Mouse (Mus musculus) c-Kit-negative CD71-positive TER-119-positive erythroid progenitor cells, embryonic 14.5 days (primary cell): ENCODE data around the gene Nipsnap2.
"Not testable (repeated sequence)": the region's sequence is repeated elsewhere in the genome, so short reads cannot be mapped to it uniquely, and the experiment has no call there.

ENCODE experiments used
- DNase-seq: peaks from one replicate; pipeline ENCODE4 v3.0.0-alpha.2; 2013; ENCODE audit warnings: low read depth, low spot score

Gene Nipsnap2

GRCm38 (mm10) chr5:129724834-129725773 lies at the start of gene Nipsnap2:
Nipsnap2 (plus strand) TSS chr5:129725063.
- peak; percentile 72 for DNase-seq

DNA sequence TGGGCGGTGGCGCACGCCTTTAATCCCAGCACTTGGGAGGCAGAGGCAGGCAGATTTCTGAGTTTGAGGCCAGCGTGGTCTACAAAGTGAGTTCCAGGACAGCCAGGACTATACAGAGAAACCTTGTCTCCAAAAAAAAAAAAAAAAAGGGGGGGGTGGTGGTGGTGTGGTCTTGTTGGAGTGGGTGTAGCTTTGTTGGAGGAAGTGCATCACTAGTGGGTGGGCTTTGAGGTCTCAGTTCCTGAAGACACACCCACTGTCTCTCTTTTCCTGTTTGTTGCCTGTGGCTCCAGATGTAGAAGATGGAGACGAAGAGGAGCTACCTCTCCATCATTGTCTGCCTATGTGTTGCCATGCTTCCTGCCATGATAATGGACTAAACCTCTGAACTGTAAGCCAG lies 39.7 kb upstream of the Nipsnap2 start:
- DNase-seq: not testable (repeated sequence)

DNA sequence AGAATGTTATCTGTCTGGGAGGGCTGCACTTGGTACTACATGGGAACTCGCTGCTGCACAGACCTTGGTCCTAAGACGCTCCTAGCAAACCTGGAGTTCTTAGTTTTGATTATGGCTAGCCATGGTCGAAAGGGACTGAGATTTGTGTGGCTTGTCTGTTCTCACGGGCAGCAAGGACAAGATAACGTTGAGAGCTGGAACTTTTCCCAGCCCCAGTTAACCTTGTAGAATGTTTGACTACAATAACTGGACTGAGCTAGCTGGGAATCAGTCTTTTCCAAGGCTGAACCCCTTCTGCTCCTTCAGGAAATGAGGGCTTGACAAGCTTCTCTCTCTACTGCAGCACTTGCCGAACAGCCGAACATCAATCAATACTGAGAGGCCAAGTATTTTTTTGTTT lies 37.2 kb upstream of the Nipsnap2 start:
- no peak for DNase-seq

- no peak for DNase-seq
These were observed 34.3 kb upstream of the Nipsnap2 start for GRCm38 (mm10) chr5:129690528-129690927.

DNA sequence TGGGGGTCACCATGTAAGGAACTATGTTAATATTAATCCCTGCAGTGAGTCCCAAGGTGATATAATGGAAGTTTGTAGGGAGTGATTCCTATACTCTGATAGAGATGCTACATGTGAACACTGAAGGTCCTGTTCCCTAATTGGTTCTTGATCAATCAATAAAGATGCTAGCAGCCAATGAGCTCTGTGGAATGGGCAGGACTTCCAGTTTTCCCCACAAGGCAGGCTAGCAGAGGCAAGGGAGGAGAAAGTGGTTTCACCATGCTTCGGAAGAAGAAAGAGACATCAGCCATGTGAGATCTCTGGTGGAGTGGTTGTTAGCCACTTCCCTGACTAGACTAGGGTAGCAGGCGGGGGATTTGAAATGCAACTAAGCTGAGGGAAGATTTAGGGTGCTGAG lies 24.4 kb upstream of the Nipsnap2 start:
- no peak for DNase-seq

DNA sequence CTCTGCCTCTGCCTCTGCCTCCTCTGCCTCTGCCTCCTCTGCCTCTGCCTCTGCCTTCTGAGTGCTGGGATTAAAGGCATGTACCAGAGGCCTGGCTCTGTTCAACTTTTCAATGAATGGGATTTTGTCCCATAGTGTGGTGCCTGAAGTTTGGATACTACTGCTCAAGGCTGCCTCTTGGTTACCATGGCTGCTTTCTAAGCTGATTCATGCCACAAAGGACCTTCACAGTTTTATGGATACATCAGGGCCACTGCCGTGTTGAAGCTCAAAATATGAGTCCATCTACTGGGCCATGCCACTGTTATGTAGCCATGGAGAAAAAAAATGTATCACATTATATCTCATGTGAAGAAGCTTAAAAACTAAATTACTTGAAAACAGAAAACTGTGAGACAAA lies 23.2 kb upstream of the Nipsnap2 start:
- no peak for DNase-seq

GRCm38 (mm10) chr5:129703368-129703767 lies 21.5 kb upstream of the Nipsnap2 start:
- no peak for DNase-seq

- DNase-seq: no peak
These were observed 16.5 kb upstream of the Nipsnap2 start, which contains the start of gene Sept14 for GRCm38 (mm10) chr5:129708412-129708811. Sept14 (minus strand) TSS chr5:129708512.

DNA sequence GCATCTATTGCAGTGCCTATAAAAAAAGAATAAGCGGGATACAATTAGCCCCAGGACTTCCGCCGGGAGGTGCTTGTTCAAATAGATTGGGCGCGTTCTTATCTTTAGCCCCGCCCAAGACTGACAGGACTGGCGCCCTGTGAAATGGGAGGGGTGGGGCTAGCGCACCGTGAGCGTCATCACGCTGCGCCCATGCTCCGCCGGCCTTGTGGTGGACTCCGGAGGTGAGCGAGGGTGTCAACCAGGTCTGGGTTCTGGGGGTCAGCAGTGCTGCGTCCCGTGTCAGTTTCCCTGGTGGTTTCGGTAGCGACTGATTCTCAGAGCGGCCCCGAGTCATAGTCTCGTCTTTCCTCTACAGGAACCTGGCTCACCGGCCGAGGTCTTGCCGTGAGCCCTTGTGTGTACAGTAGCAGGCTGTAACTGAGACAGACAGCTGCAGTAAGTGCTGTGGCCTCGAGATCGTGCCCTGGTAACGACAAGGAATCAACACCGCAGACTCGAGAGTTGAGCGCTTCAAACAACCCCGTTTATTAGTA lies 9.5 kb upstream of the Nipsnap2 start, which contains the start of gene Mrps17:
TSS of gene Mrps17 (plus strand) at position 172 of the 536 bp plus-strand sequence.
- peak; percentile 91 for DNase-seq

- DNase-seq: no peak
These were observed 7.8 kb upstream of the Nipsnap2 start for GRCm38 (mm10) chr5:129717016-129717415.

- DNase-seq: no peak
These were observed 4.7 kb upstream of the Nipsnap2 start for GRCm38 (mm10) chr5:129720176-129720575.

GRCm38 (mm10) chr5:129724268-129724667 lies 595 bp upstream of the Nipsnap2 start:
- DNase-seq: no peak

GRCm38 (mm10) chr5:129725774-129726392 lies 1.0 kb downstream of the Nipsnap2 start:
- DNase-seq: no peak

DNA sequence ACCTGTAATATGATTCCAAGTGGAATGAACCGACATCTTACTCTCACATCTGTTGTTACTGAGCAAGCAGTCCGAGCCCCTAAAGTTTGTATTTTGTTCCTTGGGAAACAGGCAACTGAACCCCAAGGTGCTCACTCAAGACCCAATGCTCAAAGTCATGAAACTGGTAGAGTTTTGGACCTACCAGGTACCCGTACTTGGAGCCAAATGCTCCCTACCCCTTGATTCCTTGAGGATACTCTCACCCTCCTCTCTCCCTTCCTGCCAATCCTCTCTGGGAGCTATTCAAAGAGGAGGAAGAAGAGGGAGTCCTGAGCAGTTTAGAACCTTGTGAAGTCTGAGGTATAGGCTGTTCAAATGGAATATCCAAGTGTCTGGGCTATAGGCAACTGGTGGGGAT lies 1.9 kb downstream of the Nipsnap2 start:
- no peak for DNase-seq

DNA sequence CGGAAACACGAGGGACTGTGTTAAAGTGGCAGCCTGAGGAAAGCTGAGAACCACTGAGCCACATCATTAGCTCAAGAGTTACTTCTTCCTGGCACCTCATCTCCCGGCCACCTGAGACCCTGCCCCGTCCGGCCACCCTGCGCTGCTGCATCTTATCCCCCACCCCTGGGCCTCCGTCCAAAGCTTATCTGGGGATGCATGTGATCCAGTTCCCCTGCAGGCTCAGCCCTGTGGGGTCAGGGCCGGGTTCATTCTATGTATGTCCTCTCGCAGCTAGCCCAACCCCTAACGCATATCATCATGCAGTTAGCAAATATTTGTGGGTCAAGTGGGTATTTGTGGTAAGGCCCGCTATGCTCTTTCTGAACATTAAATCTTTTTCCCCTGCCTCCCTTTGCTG lies 4.4 kb downstream of the Nipsnap2 start:
- DNase-seq: no peak

GRCm38 (mm10) chr5:129730344-129730743 lies 5.5 kb downstream of the Nipsnap2 start:
- no peak for DNase-seq

- no peak for DNase-seq
These were observed 6.2 kb downstream of the Nipsnap2 start for GRCm38 (mm10) chr5:129731021-129731420.

DNA sequence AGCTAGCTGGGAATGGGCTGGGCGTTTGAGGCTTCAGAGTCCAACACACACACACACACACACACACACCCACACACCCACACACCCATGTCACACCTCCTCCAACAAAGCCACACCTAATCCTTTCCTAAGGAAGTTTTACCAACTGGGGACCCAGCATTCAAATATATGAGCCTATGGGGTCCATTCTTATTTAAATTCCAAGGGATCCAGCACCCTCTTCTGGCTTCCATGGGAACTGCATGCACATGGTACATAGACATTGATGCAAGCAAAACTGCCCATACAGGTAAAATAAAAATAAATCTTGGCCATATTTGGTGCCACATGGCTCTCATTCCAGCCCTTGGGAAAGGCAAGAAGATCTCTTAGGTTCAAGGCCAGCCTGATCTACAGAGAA lies 16.1 kb downstream of the Nipsnap2 start:
- DNase-seq: no peak

DNA sequence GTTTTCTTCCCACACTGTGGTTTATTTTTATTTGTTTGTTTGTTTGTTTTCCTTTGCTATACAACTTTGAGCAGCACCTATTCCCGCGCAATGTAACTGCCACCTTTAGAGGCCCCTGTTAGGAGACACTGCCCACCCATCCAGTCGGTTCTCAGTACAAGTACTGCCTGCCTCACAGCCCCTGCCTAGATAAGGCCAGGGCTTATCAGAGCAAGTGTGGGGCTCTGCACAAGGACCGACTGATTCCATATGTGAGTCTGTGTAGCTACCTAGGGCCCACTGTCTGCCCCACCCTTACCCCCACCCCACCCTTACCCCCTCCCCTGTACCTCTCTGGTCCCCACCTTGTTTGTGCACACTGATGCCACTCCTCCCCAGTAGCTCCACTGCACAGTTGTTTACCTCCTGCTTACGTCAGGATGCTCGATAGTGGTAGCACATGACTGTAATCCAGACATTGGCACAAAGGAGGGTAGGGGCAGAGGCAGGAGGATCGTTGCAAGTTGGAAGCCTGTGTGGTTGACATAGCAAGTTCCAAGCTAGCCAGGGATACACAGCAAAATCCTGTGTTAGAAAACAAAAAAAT lies 18.1 kb downstream of the Nipsnap2 start:
- no peak for DNase-seq

DNA sequence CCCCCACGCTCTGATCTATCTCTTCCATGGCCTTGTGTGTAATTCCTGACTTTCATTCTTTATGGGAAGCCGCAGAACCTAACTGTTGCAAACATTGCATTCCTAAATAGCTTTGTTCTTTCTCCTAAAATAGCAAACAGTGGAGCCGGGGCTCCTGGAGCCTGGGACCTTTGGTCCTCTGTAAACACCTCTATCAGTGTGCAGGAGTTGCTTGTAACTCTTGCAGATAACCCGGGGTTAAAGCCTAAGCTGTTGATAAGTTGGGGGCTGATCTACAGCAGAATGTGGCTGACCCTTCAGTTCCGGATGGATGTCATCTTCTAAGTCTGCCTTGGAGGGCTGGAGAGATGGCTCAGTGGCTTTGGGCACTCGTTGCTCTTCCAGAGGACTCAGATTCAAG lies 19.2 kb downstream of the Nipsnap2 start:
- no peak for DNase-seq

GRCm38 (mm10) chr5:129756886-129757285 lies 32.0 kb downstream of the Nipsnap2 start:
- DNase-seq: no peak

GRCm38 (mm10) chr5:129759929-129760480 lies 35.1 kb downstream of the Nipsnap2 start:
- DNase-seq: no peak
